Mouse (Mus musculus) heart, adult 2 months (tissue): ENCODE measurements around the gene Nexn. TPM values are rescaled to one million over a fixed set of nuclear protein-coding genes. Genes with fewer than 3 reads are reported as not detected.

Source experiments
- DNase-seq, 2 experiments: peaks; one replicate each; pipeline ENCODE4 v3.0.0; 2021
- H3K27ac ChIP-seq: fragments of 200-600 bp; 2 replicates; pipeline ENCODE4 v1.8.1; 2022
- H3K27me3 ChIP-seq: fragments of 200-500 bp; 2 replicates; pipeline ENCODE4 v1.6.1; 2012; ENCODE audit warnings: mild to moderate bottlenecking, low read length, inconsistent platforms, mixed read lengths; ENCODE audit not compliant: control insufficient read depth, insufficient read depth
- H3K36me3 ChIP-seq: fragments of 200-500 bp; 2 replicates; pipeline ENCODE4 v1.6.1; 2012; ENCODE audit warnings: low read length, inconsistent platforms; ENCODE audit not compliant: control insufficient read depth, insufficient read depth
- H3K4me1 ChIP-seq: fragments of 200-500 bp; 2 replicates; pipeline ENCODE4 v1.6.1; 2011; ENCODE audit warnings: low read length; ENCODE audit not compliant: control insufficient read depth, insufficient read depth
- H3K4me3 ChIP-seq: fragments of 200-600 bp; 2 replicates; pipeline ENCODE4 v1.8.1; 2022
- H3K79me2 ChIP-seq: fragments of 200-500 bp; replicated peaks from 2 replicates; pipeline ENCODE4 v1.6.1; 2012; ENCODE audit warnings: mild to moderate bottlenecking, inconsistent platforms, low read length, moderate library complexity, mixed read lengths; ENCODE audit not compliant: control insufficient read depth, insufficient read depth
- H3K9ac ChIP-seq: fragments of 200-500 bp; 2 replicates; pipeline ENCODE4 v1.6.1; 2012; ENCODE audit warnings: low read depth, mild to moderate bottlenecking, control low read depth, inconsistent platforms, low read length, mixed read lengths
- CTCF ChIP-seq: fragments of 200-600 bp; IDR thresholded peaks from 2 replicates; pipeline ENCODE4 v1.8.1; 2022; ENCODE audit warnings: antibody characterized with exemption, mild to moderate bottlenecking, moderate library complexity
- EP300 ChIP-seq: fragments of 200-500 bp; IDR thresholded peaks from 2 replicates; pipeline ENCODE4 v1.6.1; 2011; ENCODE audit warnings: low read depth, low read length, control low read depth; ENCODE audit not compliant: insufficient read depth
- POLR2A ChIP-seq: fragments of 200-500 bp; IDR thresholded peaks from 2 replicates; pipeline ENCODE4 v1.6.1; 2011; ENCODE audit warnings: mild to moderate bottlenecking, low read depth, low read length, control low read depth; ENCODE audit not compliant: insufficient read depth
- WGBS: fragments of 180-500 bp; shearing (Covaris S2); methylation state at CpG from one replicate; pipeline ENCODE4 v1.1.7; 2018; 5-methylcytosine and 5-hydroxymethylcytosine counted together
- intact Hi-C: fragments of 180-260 bp; cut with DNase I; formaldehyde crosslinking; loops from one replicate; pipeline ENCODE4 v1.15.1; 2025
- polyA plus RNA-seq: library from polyadenylated mRNA; depleted of rRNA; stranded (reverse); fragments of >200 nt; gene quantifications from 2 replicates; pipeline ENCODE4 v1.2.3, GENCODE M21; 2012
- total RNA-seq, 2 experiments: library from RNA; stranded (reverse); gene quantifications; 2 replicates each; pipeline ENCODE4 v1.2.3; 2021

Gene Nexn
- total and polyA plus RNA-seq, 3 experiments = 16.4 to 339 (median 316) TPM

DNA sequence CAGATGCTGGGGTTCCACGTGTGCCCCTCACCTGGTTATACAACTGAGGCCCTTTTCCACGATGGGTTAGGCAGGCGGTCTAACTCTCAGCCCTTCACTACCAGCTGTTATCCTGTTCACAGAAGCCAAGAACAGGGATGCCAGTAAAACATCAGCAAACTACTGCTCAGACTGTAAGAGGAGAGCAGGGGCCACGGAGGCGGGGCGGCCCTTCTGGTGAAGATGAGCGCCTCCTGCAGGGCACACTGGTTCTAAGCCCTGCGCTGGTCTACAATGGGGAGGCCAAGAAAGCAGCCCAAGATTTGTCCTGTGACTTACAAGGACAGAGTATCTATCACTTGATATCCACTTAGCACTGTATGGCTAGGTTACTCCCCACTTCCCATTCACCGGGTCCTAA lies 21.7 kb upstream of the Nexn start:
- no peak for DNase-seq
- Histone ChIP-seq H3K9ac (no peak overlapping the region), H3K27ac (no peak overlapping the region), H3K4me3 (no peak overlapping the region), H3K4me1 (peaks cover 2% of the 10 kb centered on the region), H3K36me3 (no peaks in the 10 kb centered on the region), H3K27me3 (no peaks in the 10 kb centered on the region), H3K79me2 (no peaks in the 10 kb centered on the region)
- WGBS = 87% methylated on average over 9 of the region's 9 CpGs
- TF ChIP-seq CTCF (peak; percentile 21; the same call in 1 of the 2 replicates), POLR2A (no peak)
- intact Hi-C loops = loop anchor here (2.0 kb wide), 1 partner anchor 27 kb away; no protein-coding TSS in a partner anchor

GRCm38 (mm10) chr3:152284759-152285158 lies 18.6 kb upstream of the Nexn start:
- Histone ChIP-seq H3K36me3 (no peaks in the 10 kb centered on the region), H3K27ac (no peak overlapping the region), H3K9ac (no peak overlapping the region), H3K4me3 (no peak overlapping the region), H3K4me1 (peaks cover 2% of the 10 kb centered on the region), H3K79me2 (no peaks in the 10 kb centered on the region), H3K27me3 (no peaks in the 10 kb centered on the region)
- intact Hi-C loops = no loop called here
- WGBS = 95% methylated on average over 5 of the region's 5 CpGs
- TF ChIP-seq EP300 (no peak), POLR2A (no peak), CTCF (no peak)
- DNase-seq = no peak

DNA sequence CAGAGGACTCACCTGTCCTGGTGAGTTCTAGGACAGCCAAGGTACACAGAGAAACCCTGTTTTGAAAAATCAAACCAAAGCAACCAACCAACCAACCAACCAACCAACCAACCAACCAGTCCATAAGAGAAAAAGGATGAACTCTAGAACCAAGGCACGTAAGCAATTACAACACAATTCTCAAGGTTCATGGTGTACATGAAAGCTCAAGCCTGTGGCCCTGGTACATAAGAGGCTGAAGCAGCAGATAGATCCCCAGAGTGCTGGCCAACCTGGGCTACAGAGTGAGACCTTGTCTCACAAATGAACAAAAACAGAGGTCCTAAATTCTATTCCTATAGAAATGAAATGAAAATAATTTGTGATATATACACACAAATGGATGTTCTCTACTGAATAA lies 18.2 kb upstream of the Nexn start:
- Histone ChIP-seq H3K79me2 (no peaks in the 10 kb centered on the region), H3K27me3 (no peaks in the 10 kb centered on the region), H3K9ac (no peak overlapping the region), H3K27ac (no peak overlapping the region), H3K4me1 (peaks cover 2% of the 10 kb centered on the region), H3K4me3 (no peak overlapping the region), H3K36me3 (no peaks in the 10 kb centered on the region)
- WGBS = 100% methylated on average over 1 of the region's 1 CpGs
- TF ChIP-seq POLR2A = no peak
- no peak for TF ChIP-seq EP300
- no peak for TF ChIP-seq CTCF
- intact Hi-C loops = no loop called here
- no peak for DNase-seq

DNA sequence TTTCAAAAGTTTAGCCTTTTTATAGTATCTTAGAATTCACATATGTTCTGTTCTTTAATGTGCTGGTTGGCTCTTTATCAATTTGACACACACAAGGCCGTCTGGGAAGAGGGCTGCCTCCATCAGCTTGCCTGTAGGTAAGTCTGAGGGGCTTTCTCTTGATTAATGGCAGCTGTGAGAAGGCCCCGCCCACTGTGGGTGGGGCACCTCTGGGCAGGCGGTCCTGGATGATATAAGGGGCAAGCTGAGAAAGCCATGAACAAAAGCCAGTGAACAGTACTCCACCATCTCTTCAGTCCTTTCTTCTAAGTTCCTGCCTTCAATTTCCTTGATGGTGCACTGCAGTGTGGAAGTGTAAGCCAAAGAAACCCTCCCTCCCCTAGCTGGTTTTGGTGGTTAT lies 16.0 kb upstream of the Nexn start:
- no peak for DNase-seq
- TF ChIP-seq CTCF (no peak), EP300 (no peak), POLR2A (no peak)
- Histone ChIP-seq H3K4me1 (no peaks in the 10 kb centered on the region), H3K4me3 (no peak overlapping the region), H3K9ac (no peak overlapping the region), H3K36me3 (no peaks in the 10 kb centered on the region), H3K79me2 (no peaks in the 10 kb centered on the region), H3K27me3 (no peaks in the 10 kb centered on the region), H3K27ac (no peak overlapping the region)
- intact Hi-C loops = no loop called here
- WGBS = 40% methylated on average over 3 of the region's 3 CpGs

GRCm38 (mm10) chr3:152278431-152278830 lies 12.3 kb upstream of the Nexn start:
- intact Hi-C loops = no loop called here
- 46% methylated on average over 2 of the region's 2 CpGs for WGBS
- Histone ChIP-seq H3K79me2 (no peaks in the 10 kb centered on the region), H3K4me3 (no peak overlapping the region), H3K27me3 (no peaks in the 10 kb centered on the region), H3K4me1 (no peaks in the 10 kb centered on the region; the same call in 1 of the 2 replicates), H3K9ac (no peak overlapping the region), H3K36me3 (no peaks in the 10 kb centered on the region), H3K27ac (no peak overlapping the region)
- no peak for DNase-seq
- no peak for TF ChIP-seq EP300
- TF ChIP-seq POLR2A = no peak
- no peak for TF ChIP-seq CTCF

GRCm38 (mm10) chr3:152277912-152278311 lies 11.8 kb upstream of the Nexn start:
- DNase-seq = no peak
- H3K4me1 ChIP-seq = peaks cover 1% of the 10 kb centered on the region
- TF ChIP-seq POLR2A (no peak), EP300 (no peak), CTCF (peak; percentile 35)
- 84% methylated on average over 2 of the region's 2 CpGs for WGBS
- intact Hi-C loops = no loop called here
- no peaks in the 10 kb centered on the region for H3K36me3 ChIP-seq
- H3K9ac ChIP-seq = no peak overlapping the region
- no peak overlapping the region for H3K4me3 ChIP-seq
- H3K27ac ChIP-seq = no peak overlapping the region
- no peaks in the 10 kb centered on the region for H3K27me3 ChIP-seq
- H3K79me2 ChIP-seq = no peaks in the 10 kb centered on the region
